Mouse (Mus musculus) liver, embryonic 16.5 days (tissue): ENCODE measurements around the gene Sh3kbp1. TPM values are rescaled to one million over a fixed set of nuclear protein-coding genes. Genes with fewer than 3 reads are reported as not detected.

ENCODE experiments used
- ATAC-seq: fragments of 200-750 bp; cut with Nextera tagmentation; 2 replicates; pipeline ENCODE4 v1.8.0; 2017; ENCODE audit warnings: low read depth, mild to moderate bottlenecking, moderate number of reproducible peaks, moderate library complexity
- H3K27ac ChIP-seq: fragments of 300-500 bp; sonication (generic); 2 replicates; pipeline ENCODE4 v1.5.1; 2014; ENCODE audit warnings: mild to moderate bottlenecking, low read length
- H3K27me3 ChIP-seq: fragments of 300-500 bp; sonication (generic); 2 replicates; pipeline ENCODE4 v1.6.1; 2014; ENCODE audit warnings: low read depth, low read length, mixed read lengths; ENCODE audit not compliant: control insufficient read depth, insufficient read depth
- H3K36me3 ChIP-seq: fragments of 300-500 bp; sonication (generic); 2 replicates; pipeline ENCODE4 v1.6.1; 2014; ENCODE audit warnings: mild to moderate bottlenecking; ENCODE audit not compliant: control insufficient read depth, insufficient read depth
- H3K4me1 ChIP-seq: fragments of 300-500 bp; sonication (generic); 2 replicates; pipeline ENCODE4 v1.6.1; 2014; ENCODE audit warnings: low read depth, low read length, mixed read lengths; ENCODE audit not compliant: control insufficient read depth
- H3K4me2 ChIP-seq: fragments of 300-500 bp; sonication (generic); 2 replicates; pipeline ENCODE4 v1.6.1; 2014; ENCODE audit warnings: low read depth, low read length, mixed read lengths
- H3K4me3 ChIP-seq: fragments of 300-500 bp; sonication (generic); 2 replicates; pipeline ENCODE4 v1.5.1; 2014; ENCODE audit warnings: low read depth, mild to moderate bottlenecking, low read length
- H3K9ac ChIP-seq: fragments of 300-500 bp; sonication (generic); 2 replicates; pipeline ENCODE4 v1.6.1; 2014; ENCODE audit warnings: low read depth, low read length
- H3K9me3 ChIP-seq: fragments of 300-500 bp; sonication (generic); replicated peaks from 2 replicates; pipeline ENCODE4 v1.6.1; 2016; ENCODE audit warnings: low read length; ENCODE audit not compliant: control insufficient read depth
- WGBS: fragments of 180-500 bp; shearing (Covaris S2); extraction: QIAGEN DNeasy Blood & Tissue Kit; methylation state at CpG from one replicate; pipeline ENCODE4 v1.1.7; 2014; ENCODE audit not compliant: insufficient replicate concordance; 5-methylcytosine and 5-hydroxymethylcytosine counted together
- polyA plus RNA-seq: library from polyadenylated mRNA; unstranded; fragments of >200 nt; fragmentation: Nextera tagmentation; extraction: Ambion mirVana; gene quantifications from 2 replicates; pipeline ENCODE4 v1.2.1, GENCODE M21; 2015

The Sh3kbp1 gene
- polyA plus RNA-seq, 1 experiment from 2014 or later, result 10.8 TPM

DNA sequence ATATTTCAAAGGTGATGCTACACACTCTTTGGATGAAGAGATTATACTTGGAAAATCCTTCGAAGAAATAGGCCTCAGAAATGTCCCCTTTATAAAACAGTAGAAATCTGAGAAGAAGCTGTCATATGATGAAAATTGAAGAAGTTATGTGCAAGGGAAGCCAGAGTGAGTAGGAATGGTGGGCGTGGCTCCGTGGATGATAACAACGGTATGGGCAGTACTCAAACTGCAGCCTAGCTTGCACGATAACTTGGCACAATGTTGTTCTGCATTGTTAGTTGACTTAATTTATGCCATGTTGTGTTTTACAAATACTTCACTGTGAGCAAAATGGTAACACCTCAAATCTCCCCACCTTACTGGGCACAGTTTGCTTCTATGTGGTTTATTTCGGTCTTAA is 368.7 kb downstream of the Sh3kbp1 start:
- WGBS, result 65% methylated on average over 6 of the region's 6 CpGs

More for the DNA sequence above, 368.7 kb downstream of the Sh3kbp1 start:
- Histone ChIP-seq H3K27ac (no peak overlapping the region), H3K4me2 (no peak overlapping the region), H3K4me1 (no peaks in the 10 kb centered on the region), H3K9me3 (no peaks in the 10 kb centered on the region), H3K36me3 (no peaks in the 10 kb centered on the region), H3K27me3 (no peaks in the 10 kb centered on the region), H3K9ac (no peak overlapping the region), H3K4me3 (no peak overlapping the region)
- no peak for ATAC-seq

Other genes starting within 250 kb of the Sh3kbp1 start
- gene Map7d2, start 212.7 kb upstream of the Sh3kbp1 start, polyA plus RNA-seq, result not detected in 2 replicates
- gene Bclaf3, start 100.6 kb upstream of the Sh3kbp1 start, polyA plus RNA-seq, result 6.5 and 7.2 TPM in 2 replicates